Mouse (Mus musculus) gastrocnemius, postnatal 10 days (tissue): ENCODE results near the gene Capzb. TPM values are rescaled to one million over a fixed set of nuclear protein-coding genes. Genes with fewer than 3 reads are reported as not detected.
A peak's percentile ranks its signal among the peaks of the same experiment; 100 is the strongest.

Experiments used
- DNase-seq: peaks from one replicate; pipeline ENCODE4 v3.0.0; 2021; ENCODE audit warnings: mixed read lengths
- total RNA-seq, 2 experiments: library from RNA; stranded (reverse); gene quantifications; 2 replicates each; pipeline ENCODE4 v1.2.3; 2021

Gene Capzb
- total RNA-seq, 2 experiments from 2014 or later, result 576 to 632 TPM

- DNase-seq, result no peak
Measured at GRCm38 (mm10) chr4:139268242-139268641, 75.5 kb downstream of the Capzb start.

- DNase-seq, result no peak
Measured at GRCm38 (mm10) chr4:139270168-139270567, 77.5 kb downstream of the Capzb start.

- no peak for DNase-seq
Measured at GRCm38 (mm10) chr4:139271562-139271961, 78.9 kb downstream of the Capzb start.

GRCm38 (mm10) chr4:139272951-139273680 is 80.4 kb downstream of the Capzb start:
- no peak for DNase-seq

GRCm38 (mm10) chr4:139274573-139274972 is 81.9 kb downstream of the Capzb start:
- no peak for DNase-seq

GRCm38 (mm10) chr4:139276411-139276810 is 83.7 kb downstream of the Capzb start:
- DNase-seq, result no peak

- DNase-seq, result no peak
Measured at GRCm38 (mm10) chr4:139280530-139280929, 87.8 kb downstream of the Capzb start.

GRCm38 (mm10) chr4:139281791-139282345 is 89.2 kb downstream of the Capzb start:
- DNase-seq, result no peak

- peak; percentile 34 for DNase-seq
Measured at GRCm38 (mm10) chr4:139282955-139283417, 90.3 kb downstream of the Capzb start.

- DNase-seq, result no peak
Measured at GRCm38 (mm10) chr4:139284877-139285276, 92.2 kb downstream of the Capzb start.

- peak; percentile 34 for DNase-seq
Measured at GRCm38 (mm10) chr4:139286234-139286633, 93.5 kb downstream of the Capzb start.

- DNase-seq, result peak; percentile 90
Measured at GRCm38 (mm10) chr4:139287122-139287863, 94.6 kb downstream of the Capzb start.

- DNase-seq, result peak; percentile 55
Measured at GRCm38 (mm10) chr4:139289017-139289416, 96.3 kb downstream of the Capzb start.

- DNase-seq, result no peak
Measured at GRCm38 (mm10) chr4:139291099-139291498, 98.4 kb downstream of the Capzb start.

- no peak for DNase-seq
Measured at GRCm38 (mm10) chr4:139292038-139292437, 99.3 kb downstream of the Capzb start.

GRCm38 (mm10) chr4:139297566-139297965 is 104.9 kb downstream of the Capzb start:
- peak; percentile 57 for DNase-seq

GRCm38 (mm10) chr4:139298671-139299366 is 106.1 kb downstream of the Capzb start:
- DNase-seq, result no peak

- DNase-seq, result no peak
Measured at GRCm38 (mm10) chr4:139301780-139302179, 109.1 kb downstream of the Capzb start.

- DNase-seq, result no peak
Measured at GRCm38 (mm10) chr4:139302241-139302640, 109.5 kb downstream of the Capzb start.

- no peak for DNase-seq
Measured at GRCm38 (mm10) chr4:139305521-139305920, 112.8 kb downstream of the Capzb start.

- DNase-seq, result no peak
Measured at GRCm38 (mm10) chr4:139307916-139308315, 115.2 kb downstream of the Capzb start.

- DNase-seq, result no peak
Measured at GRCm38 (mm10) chr4:139309651-139310050, 117.0 kb downstream of the Capzb start.
